Mouse (Mus musculus): ENCODE measurements around the gene Kctd17.

Kctd17 gene

DNA sequence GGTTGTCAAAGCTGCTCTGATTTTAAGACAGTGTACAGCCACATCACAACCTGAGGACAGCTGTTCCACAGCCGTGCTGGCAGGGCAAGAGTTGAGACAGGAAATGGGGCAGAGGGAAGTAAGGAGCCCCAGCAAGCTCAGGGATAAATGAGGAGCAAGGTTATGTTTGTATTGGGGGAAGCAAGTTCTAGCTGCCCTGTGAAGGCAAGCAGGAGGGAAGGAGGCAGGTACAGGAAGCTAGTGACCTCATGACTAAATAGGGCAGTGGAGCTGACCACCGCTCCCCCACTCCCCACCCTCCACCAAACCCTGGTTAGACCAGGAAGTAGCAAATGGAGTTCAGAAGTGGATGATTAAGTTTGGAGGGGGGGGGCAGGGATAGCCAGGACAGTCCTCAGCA lies 52.6 kb downstream of the Kctd17 start:
- no peak for DNase-seq (ENCODE audit: extremely low read depth, low read depth)

- DNase-seq (ENCODE audit: extremely low read depth, low read depth), result no peak
These were observed 53.2 kb downstream of the Kctd17 start for GRCm38 (mm10) chr15:78481448-78482000.

DNA sequence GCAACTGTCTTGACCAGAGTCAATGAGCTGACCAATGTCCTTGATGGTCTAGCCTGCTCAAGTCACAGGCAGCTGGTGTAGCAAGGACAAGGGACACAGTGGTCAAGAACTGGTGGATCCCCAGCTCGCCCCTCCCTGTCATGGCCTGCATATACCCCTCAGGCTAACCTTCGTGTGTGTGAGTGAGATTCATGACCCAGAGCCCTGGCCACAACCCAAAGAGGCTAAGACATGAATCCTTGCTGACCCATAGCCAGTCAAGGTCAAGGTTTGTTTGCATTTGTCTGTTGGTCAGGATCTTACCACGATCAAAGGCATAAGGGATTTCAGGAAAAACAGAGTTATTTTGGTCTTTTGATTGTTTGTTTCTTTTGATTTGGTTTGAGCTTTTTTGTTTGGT lies 54.2 kb downstream of the Kctd17 start:
- DNase-seq (ENCODE audit: extremely low read depth, low read depth), result no peak

DNA sequence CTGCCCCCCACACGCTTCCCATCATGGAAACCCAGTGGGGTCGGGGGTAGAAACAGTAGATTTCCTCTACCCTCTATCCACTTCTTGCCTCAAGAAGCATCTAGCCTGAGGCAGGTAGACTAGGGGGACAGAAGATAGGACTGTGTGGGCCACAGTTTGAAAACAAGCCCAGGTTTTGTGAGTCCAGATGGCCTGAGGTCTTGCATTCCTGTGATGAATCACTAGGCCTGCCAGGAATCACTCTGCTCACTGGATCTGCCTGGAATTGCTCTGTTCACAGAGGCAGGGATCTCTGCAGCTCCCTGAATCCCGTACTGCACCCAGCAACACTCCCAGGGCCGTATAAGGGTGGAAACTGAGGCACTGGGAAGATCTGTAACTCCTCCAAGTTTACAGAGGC lies 54.9 kb downstream of the Kctd17 start:
- DNase-seq (ENCODE audit: extremely low read depth, low read depth), result no peak

- no peak for DNase-seq (ENCODE audit: extremely low read depth, low read depth)
These were observed 58.2 kb downstream of the Kctd17 start for GRCm38 (mm10) chr15:78486564-78486963.

DNA sequence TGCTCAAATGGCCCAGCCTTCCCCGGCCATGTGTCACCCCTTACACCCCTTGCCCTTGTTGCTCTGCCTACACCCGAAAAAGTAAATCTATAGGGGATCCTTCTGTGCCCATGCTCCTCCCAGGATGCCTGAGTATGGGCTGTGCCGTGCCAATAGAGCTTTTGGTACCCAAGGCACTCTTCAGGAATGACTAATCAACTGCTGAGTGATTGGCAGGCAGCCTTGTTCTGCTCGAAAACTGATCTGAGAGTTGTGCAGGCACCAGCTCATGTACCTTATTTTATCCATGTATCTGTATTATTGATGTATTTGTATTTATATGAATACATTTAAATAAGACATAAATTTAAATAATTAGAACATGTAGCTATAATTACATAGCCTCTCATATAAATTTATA lies 58.7 kb downstream of the Kctd17 start:
- no peak for DNase-seq (ENCODE audit: extremely low read depth, low read depth)

All from MEL-GATA-1-ER (cell line).